Comparison of ENCODE assay signal across 13 mouse cellular contexts in the genomic region with DNA sequence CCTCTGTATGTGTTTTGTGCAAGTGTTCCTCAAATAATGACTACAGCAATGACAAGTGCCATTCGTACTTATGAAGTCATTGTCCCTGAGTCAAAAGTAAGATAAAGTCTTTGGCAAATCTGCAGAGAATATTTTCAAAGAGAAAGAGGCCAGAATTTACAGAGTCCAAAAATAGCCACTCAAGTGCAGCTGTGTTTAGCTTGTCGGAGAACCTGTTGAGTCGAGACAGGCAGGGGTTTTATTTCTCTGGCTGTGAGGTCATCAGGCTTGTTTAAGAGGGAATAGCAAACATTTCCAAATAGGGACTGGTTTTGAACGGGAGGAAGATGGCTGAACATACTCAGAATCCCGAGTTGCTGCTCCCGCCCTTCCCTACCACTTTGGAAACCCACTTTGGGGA.
DNase-seq lines count a peak whose midpoint lies in the region; ATAC-seq and TF ChIP-seq lines count a peak whose summit lies in the region.
"Had no signal": no experiment of that assay in that cellular context is flagged by ENCODE, and none has a peak within 500 bp of the region (broad histone marks: within the 10 kb centered on the region; RNA-seq: fewer than 3 reads in every experiment).

No protein-coding gene starts in this region.

- WGBS in intestine, embryonic 14.5 days, result 26% methylated on average over 6 of the region's 6 CpGs

- no peaks in the 10 kb centered on the region for H3K9me3 ChIP-seq in intestine, embryonic 14.5 days (ENCODE audit: control insufficient read depth, low read length)
- H3K9me3 ChIP-seq: forebrain, embryonic 15.5 days; neural tube, embryonic 12.5 days had no signal

- no peak overlapping the region for H3K4me2 ChIP-seq in intestine, embryonic 14.5 days (ENCODE audit: low read length)
- H3K4me2 ChIP-seq: forebrain, embryonic 15.5 days; neural tube, embryonic 12.5 days had no signal

- H3K9ac ChIP-seq in intestine, embryonic 14.5 days (ENCODE audit: low read length), result no peak overlapping the region
- H3K9ac ChIP-seq: forebrain, embryonic 15.5 days; neural tube, embryonic 12.5 days had no signal

- intact Hi-C loops in heart, postnatal 25 days (cut with DNase I), result no loop called here
- intact Hi-C loops in left cerebral cortex, adult 2 months (cut with DNase I), result no loop called here

- TF ChIP-seq CTCF in brain, embryonic 14.5 days (IDR thresholded peaks at IDR 0.05; ENCODE audit: borderline replicate concordance, extremely low read depth, insufficient read depth, insufficient read length), result no peak
- TF ChIP-seq CTCF in left cerebral cortex, adult 2 months (IDR thresholded peaks at IDR 0.05), result no peak

- peaks cover 27% of the 10 kb centered on the region for H3K4me1 ChIP-seq in intestine, embryonic 14.5 days (replicated peaks; ENCODE audit: control insufficient read depth, insufficient read depth, low read length)
- H3K4me1 ChIP-seq: forebrain, embryonic 15.5 days had no signal

- no peaks in the 10 kb centered on the region for H3K36me3 ChIP-seq in intestine, embryonic 14.5 days (ENCODE audit: control insufficient read depth, insufficient read depth, low read length)
- H3K36me3 ChIP-seq: forebrain, embryonic 15.5 days; neural tube, embryonic 12.5 days had no signal

- ATAC-seq in intestine, embryonic 14.5 days (replicated peaks; ENCODE audit: low FRiP score, low TSS enrichment, low read depth), result peak; percentile 43; the same call in 1 of the 2 replicates
- ATAC-seq: CD4-positive, CD25-positive, alpha-beta regulatory T cell, adult 4 months; forebrain, embryonic 15.5 days had no signal

- no peaks in the 10 kb centered on the region for H3K27me3 ChIP-seq in intestine, embryonic 14.5 days (replicated peaks; ENCODE audit: control insufficient read depth, insufficient read depth, low read length)
- H3K27me3 ChIP-seq: forebrain, embryonic 15.5 days; neural tube, embryonic 12.5 days had no signal

- peak overlapping the region; percentile 91 for H3K27ac ChIP-seq in intestine, embryonic 14.5 days (ENCODE audit: low read depth)
- H3K27ac ChIP-seq in left cerebral cortex, adult 2 months, result no peak overlapping the region
- H3K27ac ChIP-seq: forebrain, embryonic 15.5 days; neural tube, embryonic 12.5 days had no signal

- TF ChIP-seq POLR2A in brain, embryonic 14.5 days (IDR thresholded peaks at IDR 0.05; ENCODE audit: borderline replicate concordance, extremely low read depth, insufficient read depth, insufficient read length, poor library complexity, severe bottlenecking), result no peak

- H3K4me3 ChIP-seq in intestine, embryonic 14.5 days (ENCODE audit: low read depth, low read length), result no peak overlapping the region
- no peak overlapping the region for H3K4me3 ChIP-seq in left cerebral cortex, adult 2 months
- H3K4me3 ChIP-seq: forebrain, embryonic 15.5 days; megakaryocyte, embryonic 14.5 days; neural tube, embryonic 12.5 days had no signal

- peak; percentile 95 for DNase-seq in heart, adult 11 months
- no peak for DNase-seq in heart, postnatal 25 days (ENCODE audit: low spot score)
- peak; percentile 24 for DNase-seq in brain, embryonic 14.5 days (ENCODE audit: low read depth)
- no peak for DNase-seq in intestine, embryonic 14.5 days (ENCODE audit: low spot score)
- DNase-seq in lung, postnatal 25 days (ENCODE audit: low spot score), result peak; percentile 83
- no peak for DNase-seq in retina, embryonic 14.5 days (ENCODE audit: low spot score)
- no peak for DNase-seq in gastrocnemius, postnatal 10 days
- no peak for DNase-seq in left cerebral cortex, adult 2 months (ENCODE audit: extremely low spot score in 1 of 2, low spot score in 2 of 2)
- DNase-seq: kidney, adult 9 months had no signal

Comparison
In these comparisons a context has a peak if more than half of its experiments do, and no peak if none do; other contexts are left out.
1. DNase-seq: peak in heart, adult 11 months (single experiment), brain, embryonic 14.5 days (single experiment) and lung, postnatal 25 days (single experiment); none in heart, postnatal 25 days (single experiment), intestine, embryonic 14.5 days (single experiment), retina, embryonic 14.5 days (single experiment), gastrocnemius, postnatal 10 days (single experiment) and left cerebral cortex, adult 2 months (0 of 2).